Mouse (Mus musculus) spleen, adult 2 months (tissue): ENCODE results near the gene Crip3. TPM values are rescaled to one million over a fixed set of nuclear protein-coding genes. Genes with fewer than 3 reads are reported as not detected.

Source experiments
- DNase-seq, 2 experiments: peaks; one replicate each; pipeline versions ENCODE4 v3.0.0 to v3.0.0-alpha.2; 2012 to 2021; ENCODE audit warnings: low spot score in 2 of 2, low read depth in 1 of 2
- H3K27ac ChIP-seq: fragments of 200-500 bp; 2 replicates; pipeline ENCODE4 v1.5.1; 2012; ENCODE audit warnings: low read length, inconsistent platforms; ENCODE audit not compliant: insufficient read depth
- H3K27me3 ChIP-seq: fragments of 200-500 bp; 2 replicates; pipeline ENCODE4 v1.6.1; 2012; ENCODE audit warnings: mild to moderate bottlenecking, moderate library complexity, low read length, inconsistent platforms; ENCODE audit not compliant: control insufficient read depth, insufficient read depth
- H3K36me3 ChIP-seq: fragments of 200-500 bp; 2 replicates; pipeline ENCODE4 v1.6.1; 2012; ENCODE audit warnings: mild to moderate bottlenecking, low read length, inconsistent platforms; ENCODE audit not compliant: control insufficient read depth, insufficient read depth
- H3K4me1 ChIP-seq: fragments of 200-500 bp; 2 replicates; pipeline ENCODE4 v1.6.1; 2011; ENCODE audit warnings: inconsistent platforms; ENCODE audit not compliant: control insufficient read depth, insufficient read depth, insufficient read length
- H3K4me3 ChIP-seq: fragments of 200-500 bp; 2 replicates; pipeline ENCODE4 v1.5.1; 2011; ENCODE audit warnings: mild to moderate bottlenecking, inconsistent platforms; ENCODE audit not compliant: insufficient read depth, insufficient read length; ENCODE audit errors: extremely low read depth
- CTCF ChIP-seq: fragments of 200-500 bp; IDR thresholded peaks from 2 replicates; pipeline ENCODE4 v1.5.1; 2011; ENCODE audit warnings: mild to moderate bottlenecking, inconsistent platforms; ENCODE audit not compliant: insufficient read depth, insufficient read length, insufficient replicate concordance; ENCODE audit errors: extremely low read depth
- POLR2A ChIP-seq: fragments of 200-500 bp; IDR thresholded peaks from 2 replicates; pipeline ENCODE4 v1.6.1; 2011; ENCODE audit warnings: low read depth, low read length, inconsistent platforms
- WGBS: fragments of 180-500 bp; shearing (Covaris S2); methylation state at CpG from one replicate; pipeline ENCODE4 v1.1.7; 2018; 5-methylcytosine and 5-hydroxymethylcytosine counted together
- polyA plus RNA-seq: library from polyadenylated mRNA; depleted of rRNA; stranded (reverse); fragments of >200 nt; gene quantifications from 2 replicates; pipeline ENCODE4 v1.2.3, GENCODE M21; 2012

Gene Crip3
- polyA plus RNA-seq, 1 experiment, result 8.9 TPM

GRCm38 (mm10) chr17:46439176-46439575 lies 10.4 kb downstream of the Crip3 start:
- H3K27ac ChIP-seq, result no peak overlapping the region

GRCm38 (mm10) chr17:46444839-46445579 lies 16.3 kb downstream of the Crip3 start:
- Histone ChIP-seq H3K27me3 (peaks cover 5% of the 10 kb centered on the region; the same call in 1 of the 2 replicates), H3K36me3 (no peaks in the 10 kb centered on the region), H3K4me1 (no peaks in the 10 kb centered on the region), H3K4me3 (no peak overlapping the region), H3K27ac (no peak overlapping the region)
- no peak for DNase-seq
- WGBS, result 8% methylated on average over 40 of the region's 50 CpGs
- TF ChIP-seq POLR2A, result no peak
- TF ChIP-seq CTCF, result no peak

More at GRCm38 (mm10) chr17:46439176-46439575, 10.4 kb downstream of the Crip3 start:
- DNase-seq, result no peak
- TF ChIP-seq POLR2A, result no peak
- no peak for TF ChIP-seq CTCF
- no peak overlapping the region for H3K4me3 ChIP-seq
- no peaks in the 10 kb centered on the region for H3K36me3 ChIP-seq
- H3K27me3 ChIP-seq, result no peaks in the 10 kb centered on the region; the same call in 1 of the 2 replicates
- 93% methylated on average over 10 of the region's 10 CpGs for WGBS
- H3K4me1 ChIP-seq, result no peaks in the 10 kb centered on the region

GRCm38 (mm10) chr17:46446264-46446663 lies 17.5 kb downstream of the Crip3 start:
- no peaks in the 10 kb centered on the region for H3K4me1 ChIP-seq

DNA sequence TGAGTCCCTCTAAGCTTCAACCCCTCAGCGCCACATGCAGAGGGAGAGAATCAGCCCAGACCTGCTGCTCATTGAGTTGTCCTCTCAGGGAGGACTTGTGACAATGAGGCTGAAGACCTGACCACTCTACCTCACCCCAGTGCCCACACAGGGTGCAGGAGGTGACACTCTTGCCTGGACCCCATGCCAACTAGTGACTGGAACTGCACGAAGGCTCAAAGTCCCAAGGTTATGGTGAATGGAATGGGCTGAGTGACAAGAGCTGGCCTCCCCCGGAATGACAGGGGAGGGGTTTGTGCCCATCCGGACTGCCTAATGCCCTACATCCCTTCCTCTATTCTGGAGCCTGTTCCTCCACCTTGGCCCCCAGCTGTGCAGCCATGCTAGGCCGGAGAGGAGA lies 24.0 kb downstream of the Crip3 start:
- Histone ChIP-seq H3K4me3 (no peak overlapping the region), H3K36me3 (no peaks in the 10 kb centered on the region), H3K4me1 (peaks cover 2% of the 10 kb centered on the region; the same call in 1 of the 2 replicates), H3K27ac (no peak overlapping the region), H3K27me3 (peaks cover 22% of the 10 kb centered on the region)
- WGBS, result 61% methylated on average over 5 of the region's 5 CpGs
- DNase-seq, result no peak
- no peak for TF ChIP-seq POLR2A

More at GRCm38 (mm10) chr17:46446264-46446663, 17.5 kb downstream of the Crip3 start:
- DNase-seq, result no peak
- Histone ChIP-seq H3K27ac (no peak overlapping the region), H3K36me3 (no peaks in the 10 kb centered on the region), H3K4me3 (no peak overlapping the region), H3K27me3 (peaks cover 5% of the 10 kb centered on the region; the same call in 1 of the 2 replicates)
- TF ChIP-seq CTCF (no peak), POLR2A (no peak)
- WGBS, result 92% methylated on average over 16 of the region's 16 CpGs

GRCm38 (mm10) chr17:46453302-46453948 lies 24.7 kb downstream of the Crip3 start:
- Histone ChIP-seq H3K27me3 (peaks cover 22% of the 10 kb centered on the region), H3K4me1 (peaks cover 2% of the 10 kb centered on the region; the same call in 1 of the 2 replicates), H3K4me3 (no peak overlapping the region), H3K36me3 (no peaks in the 10 kb centered on the region), H3K27ac (no peak overlapping the region)
- no peak for TF ChIP-seq CTCF
- DNase-seq, result no peak
- 15% methylated on average over 13 of the region's 13 CpGs for WGBS

- no peak for DNase-seq
- Histone ChIP-seq H3K27me3 (peaks cover 22% of the 10 kb centered on the region), H3K36me3 (no peaks in the 10 kb centered on the region), H3K4me3 (no peak overlapping the region), H3K27ac (no peak overlapping the region), H3K4me1 (peaks cover 2% of the 10 kb centered on the region; the same call in 1 of the 2 replicates)
- no peak for TF ChIP-seq CTCF
- no peak for TF ChIP-seq POLR2A
- WGBS, result 5% methylated on average over 25 of the region's 26 CpGs
These were observed 25.3 kb downstream of the Crip3 start for GRCm38 (mm10) chr17:46453970-46454411.

- H3K4me1 ChIP-seq, result peaks cover 2% of the 10 kb centered on the region; the same call in 1 of the 2 replicates
- no peaks in the 10 kb centered on the region for H3K36me3 ChIP-seq
- DNase-seq, result no peak
- peaks cover 22% of the 10 kb centered on the region for H3K27me3 ChIP-seq
- no peak overlapping the region for H3K27ac ChIP-seq
- TF ChIP-seq POLR2A, result no peak
- TF ChIP-seq CTCF, result no peak
- H3K4me3 ChIP-seq, result no peak overlapping the region
- WGBS, result 6% methylated on average over 9 of the region's 9 CpGs
These were observed 25.8 kb downstream of the Crip3 start for GRCm38 (mm10) chr17:46454539-46454938.
